In the genomic region with DNA sequence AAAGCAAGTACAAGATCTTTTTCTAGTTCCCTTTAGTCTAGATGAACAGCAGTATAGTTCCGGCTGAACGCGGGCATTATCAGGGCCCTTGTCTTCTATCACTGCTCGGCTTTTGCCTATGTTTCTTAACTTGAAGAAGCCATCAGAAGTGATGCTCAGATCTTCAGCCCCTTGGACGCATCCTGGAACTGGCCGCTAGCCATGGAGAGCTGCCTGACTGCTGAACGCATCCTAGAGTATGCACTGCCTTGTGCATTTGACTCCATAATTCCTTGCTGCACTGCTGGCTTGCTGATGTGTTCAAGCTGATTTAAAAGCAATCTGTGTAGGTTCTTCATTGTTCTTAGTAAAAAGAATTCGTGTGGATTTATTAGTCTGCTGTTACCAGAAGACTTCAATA, we compare ENCODE assay signal across 26 mouse cellular contexts.
A peak's percentile ranks its signal among the peaks of the same experiment; 100 is the strongest.
DNase-seq lines count a peak whose midpoint lies in the region; ATAC-seq lines count a peak whose summit lies in the region.
"Had no signal": no experiment of that assay in that cellular context is flagged by ENCODE, and none has a peak within 500 bp of the region (broad histone marks: within the 10 kb centered on the region; RNA-seq: fewer than 3 reads in every experiment).

No protein-coding gene starts in this region.

- no peak overlapping the region for H3K4me3 ChIP-seq in forebrain, embryonic 11.5 days (ENCODE audit: low read depth, low read length)
- H3K4me3 ChIP-seq in forebrain, embryonic 10.5 days, result no peak overlapping the region
- no peak overlapping the region for H3K4me3 ChIP-seq in hindbrain, embryonic 14.5 days (replicated peaks; ENCODE audit: low read length)
- no peak overlapping the region for H3K4me3 ChIP-seq in hindbrain, embryonic 10.5 days
- H3K4me3 ChIP-seq in neural tube, embryonic 13.5 days, result no peak overlapping the region
- H3K4me3 ChIP-seq: embryonic facial prominence, embryonic 13.5 days; embryonic facial prominence, embryonic 15.5 days; erythroblast, embryonic 14.5 days; forebrain, embryonic 12.5 days had no signal

- no peak for ATAC-seq in forebrain, embryonic 11.5 days (replicated peaks; ENCODE audit: low FRiP score)
- no peak for ATAC-seq in hindbrain, embryonic 14.5 days (ENCODE audit: low FRiP score)
- no peak for ATAC-seq in neural tube, embryonic 13.5 days (ENCODE audit: low read depth)
- ATAC-seq: activated CD4-positive, CD25-positive, alpha-beta regulatory T cell, adult 4 months; CD4-positive, CD25-positive, alpha-beta regulatory T cell, adult 4 months; forebrain, embryonic 14.5 days; forebrain, embryonic 16.5 days; Patski had no signal

- no peaks in the 10 kb centered on the region for H3K27me3 ChIP-seq in forebrain, embryonic 11.5 days (ENCODE audit: control insufficient read depth, insufficient read depth, low read length)
- H3K27me3 ChIP-seq in forebrain, embryonic 10.5 days (ENCODE audit: poor library complexity, severe bottlenecking), result no peaks in the 10 kb centered on the region
- H3K27me3 ChIP-seq in hindbrain, embryonic 14.5 days (ENCODE audit: control insufficient read depth, insufficient read depth, low read length), result no peaks in the 10 kb centered on the region
- no peaks in the 10 kb centered on the region; the same call in 1 of the 2 replicates for H3K27me3 ChIP-seq in hindbrain, embryonic 10.5 days (ENCODE audit: insufficient read depth, poor library complexity, severe bottlenecking)
- no peaks in the 10 kb centered on the region for H3K27me3 ChIP-seq in neural tube, embryonic 13.5 days
- H3K27me3 ChIP-seq: embryonic facial prominence, embryonic 13.5 days; embryonic facial prominence, embryonic 15.5 days; forebrain, embryonic 12.5 days; Patski had no signal

- no peak overlapping the region for H3K4me2 ChIP-seq in forebrain, embryonic 11.5 days (ENCODE audit: low read depth, low read length, severe bottlenecking)
- H3K4me2 ChIP-seq in hindbrain, embryonic 14.5 days (replicated peaks), result no peak overlapping the region
- H3K4me2 ChIP-seq in neural tube, embryonic 13.5 days, result no peak overlapping the region
- H3K4me2 ChIP-seq: embryonic facial prominence, embryonic 13.5 days; embryonic facial prominence, embryonic 15.5 days; forebrain, embryonic 12.5 days had no signal

- H3K9me3 ChIP-seq in forebrain, embryonic 11.5 days (ENCODE audit: control insufficient read depth, low read length), result no peaks in the 10 kb centered on the region
- no peaks in the 10 kb centered on the region for H3K9me3 ChIP-seq in forebrain, embryonic 10.5 days
- no peaks in the 10 kb centered on the region for H3K9me3 ChIP-seq in hindbrain, embryonic 14.5 days (ENCODE audit: control insufficient read depth, low read length)
- no peaks in the 10 kb centered on the region for H3K9me3 ChIP-seq in hindbrain, embryonic 10.5 days
- no peaks in the 10 kb centered on the region for H3K9me3 ChIP-seq in neural tube, embryonic 13.5 days
- H3K9me3 ChIP-seq: embryonic facial prominence, embryonic 13.5 days; embryonic facial prominence, embryonic 15.5 days; forebrain, embryonic 12.5 days; G1E had no signal

- H3K4me1 ChIP-seq in forebrain, embryonic 11.5 days (replicated peaks; ENCODE audit: control insufficient read depth, insufficient read depth, low read length), result no peaks in the 10 kb centered on the region
- no peaks in the 10 kb centered on the region for H3K4me1 ChIP-seq in forebrain, embryonic 10.5 days
- no peaks in the 10 kb centered on the region for H3K4me1 ChIP-seq in hindbrain, embryonic 14.5 days (replicated peaks; ENCODE audit: control insufficient read depth, insufficient read depth, low read length)
- no peaks in the 10 kb centered on the region for H3K4me1 ChIP-seq in hindbrain, embryonic 10.5 days (replicated peaks)
- no peaks in the 10 kb centered on the region for H3K4me1 ChIP-seq in neural tube, embryonic 13.5 days (replicated peaks)
- H3K4me1 ChIP-seq: embryonic facial prominence, embryonic 13.5 days; embryonic facial prominence, embryonic 15.5 days had no signal

- 85% methylated on average over 8 of the region's 8 CpGs for WGBS in forebrain, embryonic 11.5 days
- WGBS in forebrain, embryonic 10.5 days, result 93% methylated on average over 8 of the region's 8 CpGs
- WGBS in hindbrain, embryonic 14.5 days, result 87% methylated on average over 8 of the region's 8 CpGs
- 92% methylated on average over 8 of the region's 8 CpGs for WGBS in hindbrain, embryonic 10.5 days
- WGBS in neural tube, embryonic 13.5 days, result 84% methylated on average over 8 of the region's 8 CpGs

- H3K9ac ChIP-seq in forebrain, embryonic 11.5 days (ENCODE audit: low read length), result no peak overlapping the region
- H3K9ac ChIP-seq in hindbrain, embryonic 14.5 days, result no peak overlapping the region
- H3K9ac ChIP-seq in neural tube, embryonic 13.5 days, result no peak overlapping the region
- H3K9ac ChIP-seq: embryonic facial prominence, embryonic 13.5 days; embryonic facial prominence, embryonic 15.5 days; forebrain, embryonic 12.5 days had no signal

- no peak overlapping the region for H3K27ac ChIP-seq in forebrain, embryonic 11.5 days (ENCODE audit: low read depth, low read length)
- no peak overlapping the region for H3K27ac ChIP-seq in forebrain, embryonic 10.5 days
- 0 out of 2 replicates have a peak overlapping the region, but pooled peaks have one; percentile 14 for H3K27ac ChIP-seq in hindbrain, embryonic 14.5 days
- H3K27ac ChIP-seq in hindbrain, embryonic 10.5 days, result no peak overlapping the region
- 0 out of 2 replicates have a peak overlapping the region, but pooled peaks have one; percentile 23 for H3K27ac ChIP-seq in neural tube, embryonic 13.5 days (replicated peaks)
- H3K27ac ChIP-seq: embryonic facial prominence, embryonic 13.5 days; embryonic facial prominence, embryonic 15.5 days; forebrain, embryonic 12.5 days had no signal

- H3K36me3 ChIP-seq in forebrain, embryonic 11.5 days (ENCODE audit: control insufficient read depth, insufficient read depth, low read length), result no peaks in the 10 kb centered on the region
- H3K36me3 ChIP-seq in forebrain, embryonic 10.5 days (replicated peaks), result no peaks in the 10 kb centered on the region
- H3K36me3 ChIP-seq in hindbrain, embryonic 14.5 days (replicated peaks; ENCODE audit: control insufficient read depth, insufficient read depth), result no peaks in the 10 kb centered on the region
- no peaks in the 10 kb centered on the region for H3K36me3 ChIP-seq in hindbrain, embryonic 10.5 days
- H3K36me3 ChIP-seq in neural tube, embryonic 13.5 days, result no peaks in the 10 kb centered on the region
- H3K36me3 ChIP-seq: embryonic facial prominence, embryonic 13.5 days; embryonic facial prominence, embryonic 15.5 days; forebrain, embryonic 12.5 days; G1E had no signal

- peak; percentile 56 to 60 for DNase-seq in cerebellum, postnatal 10 days
- no peak for DNase-seq in cerebellum, adult 11-12 months
- peak; percentile 38 for DNase-seq in forebrain, embryonic 11.5 days (ENCODE audit: low spot score)
- no peak for DNase-seq in forebrain, embryonic 10.5 days (ENCODE audit: extremely low spot score, low spot score)
- no peak for DNase-seq in hindbrain, embryonic 14.5 days (ENCODE audit: low spot score)
- no peak for DNase-seq in hindbrain, embryonic 10.5 days (ENCODE audit: low spot score)
- no peak for DNase-seq in neural tube, embryonic 10.5 days (ENCODE audit: extremely low spot score, low spot score)
- DNase-seq: adrenal gland, adult 8-10 months; adrenal gland, postnatal 14 days; adrenal gland, postnatal 36 days; B cell, adult 2 months; cerebellum, adult 11 months; cerebellum, adult 2 months; cerebellum, adult 9-10 months; embryo, embryonic 11 days had no signal

Comparison
In these comparisons a context has a peak if more than half of its experiments do, and no peak if none do; other contexts are left out.
1. DNase-seq: peak in cerebellum, postnatal 10 days (2 of 2) and forebrain, embryonic 11.5 days (single experiment); none in cerebellum, adult 11-12 months (single experiment), forebrain, embryonic 10.5 days (single experiment), hindbrain, embryonic 14.5 days (single experiment), hindbrain, embryonic 10.5 days (single experiment) and neural tube, embryonic 10.5 days (single experiment).
2. H3K27ac ChIP-seq: peak in hindbrain, embryonic 14.5 days (single experiment) and neural tube, embryonic 13.5 days (single experiment); none in forebrain, embryonic 11.5 days (single experiment), forebrain, embryonic 10.5 days (single experiment) and hindbrain, embryonic 10.5 days (single experiment).